Mouse (Mus musculus): Measurements from ENCODE around the gene Tmem211.

Gene Tmem211

GRCm38 (mm10) chr5:113226632-113227102 lies at the start of gene Tmem211:
Gene Tmem211, plus strand, starts transcription at chr5:113226909.
- DNase-seq (ENCODE audit: low spot score), result peak; percentile 69

DNA sequence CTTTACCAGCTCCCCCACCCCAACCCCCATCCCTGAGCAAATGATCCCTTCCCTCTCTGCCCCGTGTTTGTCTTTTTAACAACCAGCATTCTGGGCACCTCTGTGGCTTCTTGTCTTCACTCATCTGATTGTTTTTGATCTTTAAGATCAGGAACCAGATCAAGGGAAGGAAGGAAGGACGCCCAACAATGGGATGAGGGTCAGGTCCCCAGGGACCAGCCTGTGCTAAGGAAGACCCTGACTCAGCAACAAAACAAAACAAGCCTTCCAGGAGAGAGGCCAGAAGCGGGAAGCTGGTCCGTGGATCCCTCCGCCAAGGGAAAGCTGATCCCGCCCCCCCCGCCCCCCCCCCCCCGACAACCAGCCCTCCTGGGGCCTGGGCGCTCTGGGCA lies 47.3 kb upstream of the Tmem211 start:
- DNase-seq (ENCODE audit: low spot score), result no peak

DNA sequence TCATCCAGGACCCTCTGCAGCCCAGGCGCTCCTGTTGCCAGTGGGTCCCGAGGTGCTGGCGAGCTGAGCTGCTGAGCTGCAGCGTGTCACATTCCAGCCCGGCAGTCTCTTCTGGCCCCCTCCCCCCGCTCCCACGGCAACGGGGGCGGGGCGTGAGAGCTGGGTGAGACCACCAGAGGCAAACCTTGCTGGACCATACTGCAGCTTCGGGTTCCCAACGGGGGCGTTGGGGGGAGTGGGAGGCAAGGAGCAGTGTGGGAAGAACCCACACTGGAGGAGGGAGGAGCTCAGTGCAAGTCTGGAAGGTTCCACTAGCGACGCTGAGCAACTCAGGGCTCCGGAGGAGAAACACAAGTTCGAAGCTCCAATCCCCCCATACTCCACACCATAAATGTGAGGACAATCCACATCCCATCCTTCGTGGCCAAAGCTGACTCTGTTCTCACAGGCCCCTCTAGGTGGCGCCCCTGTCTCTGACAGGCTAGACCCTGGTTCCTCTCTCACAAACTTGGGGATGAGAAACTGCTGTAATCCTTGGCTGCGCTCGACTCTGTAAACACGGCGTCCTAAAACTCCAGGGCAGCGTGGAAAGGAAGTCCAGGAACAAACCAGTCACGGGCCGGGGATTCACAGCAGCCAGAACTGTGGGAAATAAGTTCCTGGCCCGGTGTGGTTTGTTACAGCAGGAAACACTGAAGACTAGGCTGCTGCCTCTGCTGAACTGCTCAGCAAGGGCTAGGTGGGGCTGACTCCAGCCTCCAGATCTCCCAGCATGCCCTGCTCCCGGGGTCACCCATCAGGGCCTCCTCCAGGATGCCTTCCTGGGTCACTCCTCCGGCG lies 46.6 kb upstream of the Tmem211 start:
- DNase-seq (ENCODE audit: low spot score), result peak; percentile 77

- no peak for DNase-seq (ENCODE audit: low spot score)
Measured at GRCm38 (mm10) chr5:113180755-113181154, 46.0 kb upstream of the Tmem211 start.

- no peak for DNase-seq (ENCODE audit: low spot score)
Measured at GRCm38 (mm10) chr5:113181441-113181840, 45.3 kb upstream of the Tmem211 start.

DNA sequence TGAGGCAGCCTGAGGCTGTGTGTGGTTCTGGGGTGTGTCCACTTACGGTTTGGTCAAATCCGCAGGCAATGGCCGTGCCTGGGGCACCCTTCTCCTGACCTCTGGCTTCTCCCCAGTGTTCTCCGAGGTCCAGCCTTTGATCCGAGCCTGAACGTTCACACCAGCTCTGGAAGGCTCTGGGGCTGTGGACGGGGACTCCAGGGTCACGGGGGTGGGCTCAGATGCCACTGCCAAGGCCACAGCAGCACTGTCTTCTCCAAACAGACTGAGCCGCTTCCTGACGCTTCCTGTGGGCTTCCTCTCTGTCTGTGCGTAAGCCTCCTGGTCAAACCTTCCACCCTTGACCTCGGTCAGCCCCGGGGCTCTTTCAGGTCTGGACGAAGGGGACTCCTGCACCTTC lies 36.2 kb upstream of the Tmem211 start:
- no peak for DNase-seq (ENCODE audit: low spot score)

DNA sequence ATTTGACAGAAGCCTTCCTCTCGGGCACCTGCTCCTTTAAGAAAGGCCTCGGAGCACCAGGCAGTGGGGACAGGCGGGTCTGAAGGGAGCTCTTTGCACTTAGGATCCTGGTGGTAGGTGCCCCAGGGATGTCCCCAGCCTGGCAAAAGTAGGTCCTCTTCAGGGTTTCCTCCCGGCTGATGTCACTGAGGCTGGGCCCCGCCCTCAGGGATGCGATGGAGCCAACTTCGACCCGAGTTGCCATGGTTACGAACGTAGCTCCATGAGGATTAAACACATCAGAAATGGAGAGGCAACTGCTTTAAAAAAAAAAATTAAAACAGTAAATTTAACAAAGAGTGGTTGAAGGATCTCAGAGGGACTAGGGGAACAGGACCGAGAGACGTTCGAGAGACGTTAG lies 34.8 kb upstream of the Tmem211 start:
- no peak for DNase-seq (ENCODE audit: low spot score)

DNA sequence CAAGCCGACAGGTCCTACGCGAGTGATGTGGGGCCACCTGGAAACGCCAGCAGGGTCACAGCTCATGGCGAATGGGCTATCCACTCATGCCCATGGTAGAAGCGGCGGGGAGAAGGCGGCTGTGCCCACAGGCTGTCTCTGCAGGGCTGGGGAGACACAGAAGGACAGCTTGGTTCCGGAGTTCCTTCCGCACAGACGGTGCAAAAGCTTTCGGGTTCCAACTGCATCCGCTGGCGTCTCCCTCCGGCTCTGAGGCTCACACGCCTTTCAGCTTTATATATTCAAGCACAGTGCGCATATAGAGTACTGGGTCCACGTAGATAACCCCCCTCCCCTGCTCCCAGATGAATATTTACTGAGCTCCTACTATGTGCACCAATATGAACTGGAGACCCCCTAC lies 32.9 kb upstream of the Tmem211 start:
- no peak for DNase-seq (ENCODE audit: low spot score)

DNA sequence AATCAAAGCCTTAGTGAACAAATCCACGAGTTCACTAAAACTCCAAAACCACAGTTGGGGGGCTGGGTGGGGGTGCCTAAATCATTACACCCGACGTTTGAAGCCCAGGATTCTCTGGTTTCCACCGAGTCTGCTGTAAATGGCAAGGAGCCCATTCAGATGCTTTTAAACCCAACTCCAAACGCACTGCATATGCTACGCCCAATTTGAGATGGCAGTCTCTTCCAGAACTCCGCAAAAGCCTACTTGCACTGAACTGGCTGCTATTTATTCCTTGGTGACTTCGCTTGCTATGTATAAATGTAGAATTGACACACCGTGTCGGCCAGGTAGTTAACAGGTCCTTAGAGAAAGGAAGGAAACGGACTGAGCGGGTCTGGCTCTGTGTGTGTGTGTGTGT lies 31.3 kb upstream of the Tmem211 start:
- no peak for DNase-seq (ENCODE audit: low spot score)

- DNase-seq (ENCODE audit: low spot score), result no peak
Measured at GRCm38 (mm10) chr5:113195907-113196306, 30.8 kb upstream of the Tmem211 start.

- no peak for DNase-seq (ENCODE audit: low spot score)
Measured at GRCm38 (mm10) chr5:113196916-113197794, 29.6 kb upstream of the Tmem211 start.

- no peak for DNase-seq (ENCODE audit: low spot score)
Measured at GRCm38 (mm10) chr5:113199126-113199771, 27.5 kb upstream of the Tmem211 start.

DNA sequence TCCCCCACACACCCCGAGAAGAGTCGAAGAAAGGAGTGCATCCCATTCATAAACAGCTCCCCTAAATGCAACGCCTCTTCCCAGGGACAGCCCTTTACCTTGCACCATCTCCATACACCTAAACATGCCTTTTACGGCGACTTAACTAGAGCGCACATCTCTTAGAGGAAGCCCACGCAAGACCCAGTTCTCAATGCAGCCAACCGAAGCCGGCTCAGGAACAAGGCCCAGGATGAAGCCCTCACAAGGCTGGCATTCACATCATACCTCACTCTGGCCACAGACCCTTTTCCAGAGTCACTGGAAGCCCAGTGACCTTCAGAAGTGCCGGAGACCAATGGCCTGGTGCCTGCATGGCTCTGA lies 27.0 kb upstream of the Tmem211 start:
- no peak for DNase-seq (ENCODE audit: low spot score)

DNA sequence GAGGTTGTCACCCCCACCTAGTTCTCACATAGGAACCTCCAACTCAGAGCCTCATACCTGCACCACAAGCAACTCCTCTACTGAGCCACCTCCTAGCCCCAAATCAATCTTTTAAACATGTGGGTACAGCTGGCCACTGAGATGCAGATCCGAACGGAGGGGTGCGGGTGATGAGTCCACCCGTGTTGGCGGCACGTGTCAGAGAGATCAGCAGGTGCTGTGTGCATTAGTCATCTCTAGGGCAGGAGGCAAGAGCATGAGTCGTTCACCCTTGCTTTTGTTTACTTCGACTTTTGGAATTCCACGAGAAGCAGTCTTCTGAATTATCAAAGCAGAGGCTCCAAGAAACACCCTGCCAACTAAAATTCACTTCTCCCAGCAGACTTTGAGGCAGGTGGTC lies 22.5 kb upstream of the Tmem211 start:
- no peak for DNase-seq (ENCODE audit: low spot score)

DNA sequence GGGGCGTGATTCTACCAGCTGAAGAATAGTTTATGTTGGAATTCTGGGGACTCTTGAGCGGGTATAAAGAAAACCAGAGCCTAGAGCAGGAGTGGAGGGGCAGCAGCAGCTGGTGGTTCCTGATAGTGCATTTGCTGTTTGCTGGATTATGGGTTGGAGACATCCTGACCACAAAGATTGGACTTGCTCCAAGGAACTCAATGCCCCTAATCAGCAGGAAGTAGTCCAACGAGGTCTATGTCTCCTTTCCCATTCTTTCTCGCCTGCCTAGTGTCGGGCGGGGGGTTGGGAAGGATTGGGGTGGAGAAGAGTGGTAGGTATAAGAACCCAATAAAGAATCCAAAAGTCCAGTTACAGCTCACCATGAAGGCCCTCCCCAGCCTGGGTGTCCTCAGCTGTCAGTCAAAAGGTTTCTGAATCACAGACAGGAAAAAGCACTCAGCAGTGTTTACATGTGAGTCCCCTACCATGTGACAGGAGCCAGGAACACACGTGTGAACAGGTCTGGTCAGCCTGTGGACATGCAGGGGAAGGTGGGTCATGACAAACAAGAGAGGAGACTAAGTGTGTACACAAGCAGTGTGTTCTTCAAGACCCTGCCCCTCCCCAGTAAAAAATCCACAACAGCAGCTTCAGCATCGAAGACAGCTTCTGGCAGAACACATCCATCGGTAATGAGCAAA lies 19.9 kb upstream of the Tmem211 start:
- DNase-seq (ENCODE audit: low spot score), result no peak

GRCm38 (mm10) chr5:113208048-113208447 lies 18.7 kb upstream of the Tmem211 start:
- DNase-seq (ENCODE audit: low spot score), result no peak

DNA sequence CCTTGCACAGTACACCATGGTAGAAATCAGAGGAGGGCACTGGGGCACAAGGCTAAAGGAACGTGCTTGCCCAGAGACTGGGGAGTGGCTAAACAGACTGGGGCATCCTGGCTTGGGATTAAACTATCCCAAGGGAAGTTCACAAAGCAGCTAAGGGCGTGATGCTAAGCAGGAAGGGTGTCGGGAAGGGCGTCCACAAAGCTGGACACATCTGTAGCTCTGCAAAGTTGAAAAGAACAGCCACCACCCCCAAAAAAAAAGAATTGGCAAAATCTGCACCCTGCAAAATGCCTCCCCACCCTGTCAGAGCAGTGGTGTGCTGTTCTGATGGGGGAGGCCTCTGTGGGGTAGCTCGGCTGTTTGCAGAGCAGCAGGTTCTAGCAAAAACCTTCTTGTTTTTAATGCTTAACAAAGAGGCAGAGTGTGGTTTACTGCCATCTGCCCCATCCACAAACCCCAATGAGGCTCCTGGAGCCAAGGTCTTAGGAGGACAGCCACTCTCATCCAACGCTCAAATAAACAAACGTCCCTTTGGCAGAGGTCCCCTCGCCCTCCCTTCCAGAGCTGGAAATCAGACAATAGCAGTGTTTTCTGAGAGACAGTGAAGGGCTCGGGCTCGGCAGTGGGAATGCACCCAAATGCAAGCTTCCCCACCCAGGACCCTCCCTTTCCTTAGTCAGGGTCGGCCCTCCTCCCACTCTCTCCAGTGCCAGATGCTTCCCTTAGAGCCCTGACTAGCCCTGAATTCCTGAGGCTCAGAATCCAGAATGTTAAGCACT lies 17.9 kb upstream of the Tmem211 start:
- DNase-seq (ENCODE audit: low spot score), result no peak

GRCm38 (mm10) chr5:113209401-113209750 lies 17.3 kb upstream of the Tmem211 start:
- no peak for DNase-seq (ENCODE audit: low spot score)

- no peak for DNase-seq (ENCODE audit: low spot score)
Measured at GRCm38 (mm10) chr5:113209898-113210297, 16.8 kb upstream of the Tmem211 start.

GRCm38 (mm10) chr5:113210314-113210713 lies 16.4 kb upstream of the Tmem211 start:
- no peak for DNase-seq (ENCODE audit: low spot score)

DNA sequence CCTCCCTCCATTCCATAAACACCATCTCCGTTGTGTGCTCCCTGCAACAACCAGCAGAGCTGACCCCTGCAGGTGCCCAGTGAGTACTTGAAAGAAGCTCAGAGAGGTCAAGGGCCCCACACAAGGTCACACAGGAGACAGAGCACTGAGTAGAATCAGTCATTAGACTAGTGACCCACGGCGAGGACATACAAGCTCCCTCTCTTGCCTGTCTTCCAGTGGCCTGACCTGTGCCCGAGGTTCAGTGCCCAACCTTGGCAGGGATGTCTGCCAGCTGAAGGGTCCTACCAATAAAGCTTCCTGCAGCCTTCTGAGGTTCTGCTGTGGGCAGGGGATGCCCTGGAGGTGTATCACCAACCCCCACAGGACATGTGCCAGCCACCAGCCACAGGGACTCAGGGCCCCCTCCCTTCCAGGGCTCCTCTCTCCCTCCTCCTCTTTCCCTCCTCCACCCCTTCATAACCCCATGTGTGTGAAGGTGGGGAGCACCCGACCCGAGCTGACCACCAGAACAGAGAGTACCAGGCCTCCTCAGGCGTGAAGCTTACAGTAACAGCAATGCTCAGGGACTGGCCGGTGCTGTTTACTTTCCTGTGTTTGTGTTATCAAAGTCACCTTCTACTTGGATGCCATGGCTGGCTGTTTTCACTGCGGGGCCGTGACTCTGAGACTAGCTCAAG lies 14.4 kb upstream of the Tmem211 start:
- no peak for DNase-seq (ENCODE audit: low spot score)

Measured in left cerebral cortex, adult 11 months (tissue).